21 mouse cellular contexts compared by ENCODE assay signal in genomic region chr4:134293061-134293691, GRCm38 (mm10). TPM values are rescaled to one million over a fixed set of nuclear protein-coding genes. Genes with fewer than 3 reads are reported as not detected.
DNase-seq lines count a peak whose midpoint lies in the region; ATAC-seq and TF ChIP-seq lines count a peak whose summit lies in the region.
"Had no signal": no experiment of that assay in that cellular context is flagged by ENCODE, and none has a peak within 500 bp of the region (broad histone marks: within the 10 kb centered on the region; RNA-seq: fewer than 3 reads in every experiment).

No protein-coding gene starts in this region.

- H3K27me3 ChIP-seq in heart, embryonic 10.5 days (ENCODE audit: insufficient read depth, poor library complexity, severe bottlenecking) = 0 out of 2 replicates have a peak, but pooled peaks cover 4% of the 10 kb centered on the region
- H3K27me3 ChIP-seq in lung, embryonic 16.5 days (ENCODE audit: control insufficient read depth, insufficient read depth, low read depth, low read length) = no peaks in the 10 kb centered on the region; the same call in 1 of the 2 replicates
- no peaks in the 10 kb centered on the region for H3K27me3 ChIP-seq in heart, postnatal 0 days (ENCODE audit: control insufficient read depth, insufficient read depth, low read length)
- H3K27me3 ChIP-seq: Patski had no signal

- no peaks in the 10 kb centered on the region for H3K9me3 ChIP-seq in heart, embryonic 10.5 days
- H3K9me3 ChIP-seq in lung, embryonic 16.5 days (ENCODE audit: control insufficient read depth, low read length) = peaks cover 3% of the 10 kb centered on the region; the same call in 1 of the 2 replicates
- H3K9me3 ChIP-seq in heart, postnatal 0 days (replicated peaks; ENCODE audit: control insufficient read depth, low read length) = no peaks in the 10 kb centered on the region
- H3K9me3 ChIP-seq: limb, embryonic 15.5 days; stomach, embryonic 15.5 days had no signal

- WGBS in heart, embryonic 10.5 days = 43% methylated on average over 18 of the region's 18 CpGs
- 49% methylated on average over 18 of the region's 18 CpGs for WGBS in lung, embryonic 16.5 days
- WGBS in heart, postnatal 0 days = 27% methylated on average over 18 of the region's 18 CpGs

- DNase-seq in heart, embryonic 10.5 days (ENCODE audit: low spot score) = no peak
- DNase-seq in heart, adult 9 months (ENCODE audit: low spot score in 2 of 2) = no peak
- DNase-seq in lung, postnatal 25 days (ENCODE audit: low spot score) = no peak
- DNase-seq in heart, postnatal 0 days (ENCODE audit: low spot score) = no peak
- DNase-seq in frontal cortex, postnatal 25 days (ENCODE audit: low spot score in 2 of 2) = no peak
- DNase-seq: adrenal gland, postnatal 36 days; forebrain, postnatal 0 days; gastrocnemius, postnatal 10 days; kidney, postnatal 10 days; liver, postnatal 0 days; spleen, adult 18-20 months; thymus, postnatal 14 days had no signal

- H3K9ac ChIP-seq in lung, embryonic 16.5 days (ENCODE audit: low read length) = no peak overlapping the region
- H3K9ac ChIP-seq in heart, postnatal 0 days (replicated peaks; ENCODE audit: low read depth, low read length) = no peak overlapping the region
- H3K9ac ChIP-seq: forebrain, postnatal 0 days; limb, embryonic 15.5 days; liver, postnatal 0 days; stomach, embryonic 15.5 days had no signal

- no peak overlapping the region for H3K4me2 ChIP-seq in lung, embryonic 16.5 days (ENCODE audit: low read depth, low read length)
- peak overlapping the region; percentile 42 for H3K4me2 ChIP-seq in heart, postnatal 0 days (ENCODE audit: low read depth, low read length)
- H3K4me2 ChIP-seq: limb, embryonic 15.5 days; stomach, embryonic 15.5 days had no signal

- peaks cover 45% of the 10 kb centered on the region for H3K4me1 ChIP-seq in heart, embryonic 10.5 days
- peaks cover 8% of the 10 kb centered on the region for H3K4me1 ChIP-seq in lung, embryonic 16.5 days (replicated peaks; ENCODE audit: control insufficient read depth, insufficient read depth, low read length)
- peaks cover 28% of the 10 kb centered on the region for H3K4me1 ChIP-seq in heart, postnatal 0 days (ENCODE audit: control insufficient read depth, insufficient read depth)

- TF ChIP-seq CTCF in heart, postnatal 0 days (IDR thresholded peaks at IDR 0.05; ENCODE audit: low read depth) = no peak

- peak overlapping the region; percentile 5 for H3K4me3 ChIP-seq in heart, embryonic 10.5 days
- no peak overlapping the region for H3K4me3 ChIP-seq in lung, embryonic 16.5 days (ENCODE audit: low read length)
- H3K4me3 ChIP-seq in heart, postnatal 0 days (ENCODE audit: low read depth, low read length) = peak overlapping the region; percentile 15; the same call in 1 of the 2 replicates
- H3K4me3 ChIP-seq: erythroblast, embryonic 14.5 days; limb, embryonic 15.5 days; stomach, embryonic 15.5 days had no signal

- H3K27ac ChIP-seq in heart, embryonic 10.5 days = peak overlapping the region; percentile 86
- no peak overlapping the region for H3K27ac ChIP-seq in lung, embryonic 16.5 days (ENCODE audit: low read length)
- H3K27ac ChIP-seq in heart, postnatal 0 days (ENCODE audit: low read depth) = peak overlapping the region; percentile 94
- H3K27ac ChIP-seq: limb, embryonic 15.5 days; stomach, embryonic 15.5 days had no signal

- no peaks in the 10 kb centered on the region for H3K36me3 ChIP-seq in heart, embryonic 10.5 days
- H3K36me3 ChIP-seq in lung, embryonic 16.5 days (ENCODE audit: control insufficient read depth, insufficient read depth, low read length) = no peaks in the 10 kb centered on the region
- no peaks in the 10 kb centered on the region for H3K36me3 ChIP-seq in heart, postnatal 0 days (replicated peaks; ENCODE audit: control insufficient read depth, insufficient read depth, low read length)
- H3K36me3 ChIP-seq: limb, embryonic 15.5 days; stomach, embryonic 15.5 days had no signal

- no peak for TF ChIP-seq EP300 in heart, postnatal 0 days (IDR thresholded peaks at IDR 0.05; ENCODE audit: low read depth)

- ATAC-seq in lung, embryonic 16.5 days (ENCODE audit: low read depth) = peak; percentile 23; the same call in 1 of the 2 replicates
- ATAC-seq in CD4-positive, CD25-positive, alpha-beta regulatory T cell, adult 4 months = peak; percentile 53
- ATAC-seq in heart, postnatal 0 days (ENCODE audit: insufficient read depth, low read depth) = no peak
- ATAC-seq: forebrain, postnatal 0 days; intestine, postnatal 0 days; liver, postnatal 0 days; Patski had no signal

RNA-seq across cellular contexts. Expression of gene Pdik1l, which starts 5.5 kb away (rescaled TPM):
- polyA plus RNA-seq in heart, embryonic 10.5 days (2016; fragmentation: Nextera tagmentation; extraction: Ambion mirVana) = 15.8 and 18.2 TPM in 2 replicates
- polyA plus RNA-seq in lung, embryonic 16.5 days (2015; fragmentation: Nextera tagmentation; extraction: Ambion mirVana) = 23.3 and 23.4 TPM in 2 replicates
- polyA plus RNA-seq in CD4-positive, CD25-positive, alpha-beta regulatory T cell, adult 4 months (2017; shearing (Covaris generic)) = 10 to 100 TPM; 20.7 to 24.2 TPM
- total RNA-seq in heart, postnatal 0 days (2014; rRNA removed; ENCODE audit: low replicate concordance) = 6.6 and 31.0 TPM in 2 replicates
- 7.7 and 9.4 TPM in 2 replicates for polyA plus RNA-seq in heart, postnatal 0 days (2015; fragmentation: Nextera tagmentation; extraction: Ambion mirVana)

RNA-seq across cellular contexts. Expression of gene Trim63, which starts 21.7 kb away (rescaled TPM):
- 47.5 and 77.0 TPM in 2 replicates for polyA plus RNA-seq in heart, embryonic 10.5 days (2016; fragmentation: Nextera tagmentation; extraction: Ambion mirVana)
- 2.6 and 3.1 TPM in 2 replicates for polyA plus RNA-seq in lung, embryonic 16.5 days (2015; fragmentation: Nextera tagmentation; extraction: Ambion mirVana)
- not detected for polyA plus RNA-seq in CD4-positive, CD25-positive, alpha-beta regulatory T cell, adult 4 months (2017; shearing (Covaris generic))
- 168 and 170 TPM in 2 replicates for total RNA-seq in heart, postnatal 0 days (2014; rRNA removed; ENCODE audit: low replicate concordance)
- 248 and 281 TPM in 2 replicates for polyA plus RNA-seq in heart, postnatal 0 days (2015; fragmentation: Nextera tagmentation; extraction: Ambion mirVana)
- total RNA-seq: adrenal gland, postnatal 36 days; megakaryocyte, adult 5-6 weeks; monocyte, adult 5-6 weeks had no signal
- polyA plus RNA-seq: erythroblast, embryonic 14.5 days had no signal

RNA-seq across cellular contexts. Expression of gene Grrp1, which starts 39.3 kb away (rescaled TPM):
- polyA plus RNA-seq in heart, embryonic 10.5 days (2016; fragmentation: Nextera tagmentation; extraction: Ambion mirVana) = 6.3 and 8.8 TPM in 2 replicates
- polyA plus RNA-seq in lung, embryonic 16.5 days (2015; fragmentation: Nextera tagmentation; extraction: Ambion mirVana) = 9.0 and 11.0 TPM in 2 replicates
- not detected for polyA plus RNA-seq in CD4-positive, CD25-positive, alpha-beta regulatory T cell, adult 4 months (2017; shearing (Covaris generic))
- total RNA-seq in heart, postnatal 0 days (2014; rRNA removed; ENCODE audit: low replicate concordance) = 18.4 and 26.1 TPM in 2 replicates
- 6.0 and 6.5 TPM in 2 replicates for polyA plus RNA-seq in heart, postnatal 0 days (2015; fragmentation: Nextera tagmentation; extraction: Ambion mirVana)
- total RNA-seq: megakaryocyte, adult 5-6 weeks; monocyte, adult 5-6 weeks had no signal
- polyA plus RNA-seq: Patski had no signal

RNA-seq across cellular contexts. Expression of gene Gm30191, which starts 46.4 kb away (rescaled TPM):
- not detected in 2 replicates for polyA plus RNA-seq in heart, embryonic 10.5 days (2016; fragmentation: Nextera tagmentation; extraction: Ambion mirVana)
- polyA plus RNA-seq in lung, embryonic 16.5 days (2015; fragmentation: Nextera tagmentation; extraction: Ambion mirVana) = not detected in 2 replicates
- not detected for polyA plus RNA-seq in CD4-positive, CD25-positive, alpha-beta regulatory T cell, adult 4 months (2017; shearing (Covaris generic))
- not detected in 2 replicates for total RNA-seq in heart, postnatal 0 days (2014; rRNA removed; ENCODE audit: low replicate concordance)
- polyA plus RNA-seq in heart, postnatal 0 days (2015; fragmentation: Nextera tagmentation; extraction: Ambion mirVana) = not detected in 2 replicates
- total RNA-seq: adrenal gland, postnatal 36 days; forebrain, postnatal 0 days; gastrocnemius, postnatal 10 days; megakaryocyte, adult 5-6 weeks; monocyte, adult 5-6 weeks had no signal
- polyA plus RNA-seq: intestine, postnatal 0 days; limb, embryonic 15.5 days; liver, postnatal 0 days; Patski; stomach, embryonic 15.5 days had no signal

RNA-seq across cellular contexts. Expression of gene Zfp593, which starts 47.8 kb away (rescaled TPM):
- 13.3 and 15.3 TPM in 2 replicates for polyA plus RNA-seq in heart, embryonic 10.5 days (2016; fragmentation: Nextera tagmentation; extraction: Ambion mirVana)
- polyA plus RNA-seq in lung, embryonic 16.5 days (2015; fragmentation: Nextera tagmentation; extraction: Ambion mirVana) = 10.9 and 12.6 TPM in 2 replicates
- 1 to 10 TPM; 4.3 to 6.8 TPM for polyA plus RNA-seq in CD4-positive, CD25-positive, alpha-beta regulatory T cell, adult 4 months (2017; shearing (Covaris generic))
- 4.0 and 4.2 TPM in 2 replicates for total RNA-seq in heart, postnatal 0 days (2014; rRNA removed; ENCODE audit: low replicate concordance)
- 5.4 and 6.0 TPM in 2 replicates for polyA plus RNA-seq in heart, postnatal 0 days (2015; fragmentation: Nextera tagmentation; extraction: Ambion mirVana)

Comparison
In these comparisons a context has a peak if more than half of its experiments do, and no peak if none do; other contexts are left out.
1. RNA of gene Trim63, which starts 21.7 kb away (polyA plus RNA-seq): 248 to 281 TPM in heart, postnatal 0 days and 47.5 to 77.0 TPM in heart, embryonic 10.5 days; 2.6 to 3.1 TPM in lung, embryonic 16.5 days and not detected in CD4-positive, CD25-positive, alpha-beta regulatory T cell, adult 4 months; every median in the first group is over 10 times any median in the second.